Mouse (Mus musculus) right cerebral cortex, postnatal 10 days (tissue): Measurements from ENCODE around the gene BC080695.
"Not testable (repeated sequence)": the region's sequence is repeated elsewhere in the genome, so short reads cannot be mapped to it uniquely, and the experiment has no call there.

ENCODE experiments used
- DNase-seq, 2 experiments: peaks; one replicate each; pipeline ENCODE4 v3.0.0; 2021; ENCODE audit warnings: low spot score in 2 of 2

Gene BC080695

GRCm38 (mm10) chr4:143551400-143551799 is at the start of gene BC080695, which contains the start of gene Gm13057:
TSS of gene BC080695 (plus strand) at chr4:143551700.
TSS of gene Gm13057 (plus strand) at chr4:143551709.
- not testable (repeated sequence) for DNase-seq

GRCm38 (mm10) chr4:143511043-143511442 is 40.5 kb upstream of the BC080695 start, which contains the start of gene Gm13043:
TSS of gene Gm13043 (plus strand) at chr4:143511343.
- DNase-seq, result no peak

GRCm38 (mm10) chr4:143535654-143536053 is 15.8 kb upstream of the BC080695 start, which contains the start of gene Gm13040:
TSS of gene Gm13040 (plus strand) at chr4:143535954.
- DNase-seq, result not testable (repeated sequence)

- not testable (repeated sequence) for DNase-seq
Measured at GRCm38 (mm10) chr4:143611927-143612326, 60.4 kb downstream of the BC080695 start.

- not testable (repeated sequence) for DNase-seq
Measured at GRCm38 (mm10) chr4:143614703-143615102, 63.2 kb downstream of the BC080695 start, which contains the start of gene Gm13083. TSS of gene Gm13083 (plus strand) at chr4:143615003.

GRCm38 (mm10) chr4:143618101-143618500 is 66.6 kb downstream of the BC080695 start:
- DNase-seq, result not testable (repeated sequence)
